Mouse (Mus musculus) CH12.LX (cell line): ENCODE results near the gene Pgm5. TPM values are rescaled to one million over a fixed set of nuclear protein-coding genes. Genes with fewer than 3 reads are reported as not detected.

Experiments
- DNase-seq: peaks from one replicate; pipeline ENCODE4 v3.0.0-alpha.2; 2013; ENCODE audit errors: extremely low read depth
- H3K27ac ChIP-seq: 2 replicates; pipeline ENCODE4 v1.5.1; 2012; ENCODE audit warnings: low read depth, mild to moderate bottlenecking, control low read depth, moderate library complexity; ENCODE audit not compliant: insufficient read depth
- H3K27me3 ChIP-seq: replicated peaks from 2 replicates; pipeline ENCODE3; 2012; ENCODE audit warnings: inconsistent platforms
- H3K36me3 ChIP-seq, 2 experiments: replicated peaks in 1 of 2; 2 replicates each; pipeline versions ENCODE3 to v1.6.1; 2012; ENCODE audit warnings: inconsistent platforms in 1 of 2, low read length in 1 of 2, mild to moderate bottlenecking in 1 of 2, mixed read lengths in 1 of 2, moderate library complexity in 1 of 2; ENCODE audit not compliant: control insufficient read depth in 1 of 2, insufficient read depth in 1 of 2
- H3K4me1 ChIP-seq, 2 experiments: 2 replicates each; pipeline ENCODE4 v1.6.1; 2012; ENCODE audit warnings: inconsistent platforms in 1 of 2, moderate library complexity in 1 of 2; ENCODE audit not compliant: insufficient read depth in 2 of 2, control insufficient read depth in 1 of 2
- H3K4me2 ChIP-seq: 2 replicates; pipeline ENCODE4 v1.6.1; 2012; ENCODE audit warnings: low read depth, mild to moderate bottlenecking, control low read depth; ENCODE audit not compliant: poor library complexity, insufficient read depth, severe bottlenecking
- H3K4me3 ChIP-seq, 3 experiments: fragments of 150-350 bp in 1 of 3; sonication (generic) in 1 of 3; replicated peaks in 1 of 3; 2 replicates each; pipeline versions ENCODE3 to v1.5.1; 2011 to 2012; ENCODE audit warnings: low read depth in 2 of 3, low read length in 2 of 3, mild to moderate bottlenecking in 2 of 3, moderate library complexity in 2 of 3, control low read depth in 1 of 3, improper control_type of control experiment in 1 of 3, inconsistent platforms in 1 of 3, mixed read lengths in 1 of 3; ENCODE audit not compliant: poor library complexity in 1 of 3
- H3K79me2 ChIP-seq: replicated peaks from 2 replicates; pipeline ENCODE4 v1.6.1; 2012; ENCODE audit warnings: mild to moderate bottlenecking, moderate library complexity; ENCODE audit not compliant: control insufficient read depth, poor library complexity, insufficient read depth, severe bottlenecking; ENCODE audit errors: extremely low read depth
- H3K9ac ChIP-seq: 2 replicates; pipeline ENCODE4 v1.6.1; 2012; ENCODE audit warnings: low read depth, mild to moderate bottlenecking, control low read depth, moderate library complexity; ENCODE audit not compliant: insufficient read depth
- H3K9me3 ChIP-seq: replicated peaks from 2 replicates; pipeline ENCODE3; 2012; ENCODE audit warnings: low read length, inconsistent platforms, mixed read lengths
- BHLHE40 ChIP-seq: IDR thresholded peaks from 2 replicates; pipeline ENCODE4 v1.6.1; 2011; ENCODE audit warnings: mild to moderate bottlenecking, low read depth, low read length, improper control_type of control experiment
- CHD1 ChIP-seq: IDR thresholded peaks from 2 replicates; pipeline ENCODE4 v1.6.1; 2012; ENCODE audit warnings: low read depth, low read length, improper control_type of control experiment, inconsistent platforms
- CTCF ChIP-seq, 2 experiments: IDR thresholded peaks in 1 of 2; conservative IDR thresholded peaks in 1 of 2; 2 replicates each; pipeline ENCODE4 v1.5.1; 2011 to 2012; ENCODE audit warnings: low read depth in 2 of 2, low read length in 2 of 2, improper control_type of control experiment in 1 of 2, inconsistent platforms in 1 of 2, mild to moderate bottlenecking in 1 of 2, moderate library complexity in 1 of 2
- ELF1 ChIP-seq: IDR thresholded peaks from 2 replicates; pipeline ENCODE4 v1.6.1; 2014; ENCODE audit warnings: low read depth, mild to moderate bottlenecking, inconsistent platforms, low read length, improper control_type of control experiment
- EP300 ChIP-seq: IDR thresholded peaks from 2 replicates; pipeline ENCODE4 v1.6.1; 2011; ENCODE audit warnings: low read length, improper control_type of control experiment
- GABPA ChIP-seq: IDR thresholded peaks from 2 replicates; pipeline ENCODE4 v1.6.1; 2012; ENCODE audit warnings: low read depth, low read length, improper control_type of control experiment, inconsistent platforms; ENCODE audit not compliant: insufficient replicate concordance
- JUND ChIP-seq: conservative IDR thresholded peaks from 2 replicates; pipeline ENCODE4 v1.6.1; 2011; ENCODE audit warnings: low read depth, low read length, improper control_type of control experiment
- MAFK ChIP-seq: IDR thresholded peaks from 2 replicates; pipeline ENCODE4 v1.6.1; 2011; ENCODE audit warnings: low read length, improper control_type of control experiment; ENCODE audit not compliant: insufficient replicate concordance
- MEF2A ChIP-seq: IDR thresholded peaks from 2 replicates; pipeline ENCODE4 v1.6.1; 2014; ENCODE audit warnings: low read depth, mild to moderate bottlenecking, inconsistent platforms, low read length, improper control_type of control experiment, borderline replicate concordance
- MXI1 ChIP-seq: IDR thresholded peaks from 2 replicates; pipeline ENCODE4 v1.6.1; 2011; ENCODE audit warnings: mild to moderate bottlenecking, low read depth, low read length, improper control_type of control experiment
- MYC ChIP-seq: IDR thresholded peaks from 2 replicates; pipeline ENCODE4 v1.6.1; 2011; ENCODE audit warnings: low read depth, mild to moderate bottlenecking, improper control_type of control experiment, low read length
- NELFE ChIP-seq: IDR thresholded peaks from 2 replicates; pipeline ENCODE4 v1.6.1; 2011; ENCODE audit warnings: low read depth, low read length, improper control_type of control experiment
- NRF1 ChIP-seq: IDR thresholded peaks from 2 replicates; pipeline ENCODE4 v1.6.1; 2014; ENCODE audit warnings: low read depth, mild to moderate bottlenecking, inconsistent platforms, low read length, improper control_type of control experiment, moderate library complexity
- PAX5 ChIP-seq: IDR thresholded peaks from 2 replicates; pipeline ENCODE4 v1.6.1; 2012; ENCODE audit warnings: low read length, inconsistent platforms, mixed read lengths
- POLR2A ChIP-seq: IDR thresholded peaks from 2 replicates; pipeline ENCODE4 v1.6.1; 2011; ENCODE audit warnings: low read depth, mild to moderate bottlenecking, improper control_type of control experiment, low read length
- POLR2AphosphoS2 ChIP-seq: IDR thresholded peaks from 2 replicates; pipeline ENCODE4 v1.6.1; 2011; ENCODE audit warnings: low read depth, low read length, improper control_type of control experiment
- RAD21 ChIP-seq: IDR thresholded peaks from 2 replicates; pipeline ENCODE4 v1.6.1; 2011; ENCODE audit warnings: low read depth, mild to moderate bottlenecking, low read length, improper control_type of control experiment, moderate library complexity
- SIN3A ChIP-seq: IDR thresholded peaks from 2 replicates; pipeline ENCODE4 v1.6.1; 2012; ENCODE audit warnings: low read length, improper control_type of control experiment, inconsistent platforms
- TBP ChIP-seq: conservative IDR thresholded peaks from 2 replicates; pipeline ENCODE4 v1.6.1; 2011; ENCODE audit warnings: low read depth, low read length, improper control_type of control experiment
- USF1 ChIP-seq: IDR thresholded peaks from 2 replicates; pipeline ENCODE4 v1.6.1; 2014; ENCODE audit warnings: low read depth, mild to moderate bottlenecking, inconsistent platforms, low read length, improper control_type of control experiment
- ZC3H11A ChIP-seq: IDR thresholded peaks from 2 replicates; pipeline ENCODE4 v1.6.1; 2012; ENCODE audit warnings: low read depth, mild to moderate bottlenecking, inconsistent platforms, low read length, improper control_type of control experiment
- dilution Hi-C: fragments of 300-500 bp; cut with MboI; formaldehyde crosslinking; loops from 2 replicates; pipeline ENCODE4 v1.14.3; 2020; ENCODE audit warnings: low sequenced_read_pairs; ENCODE audit not compliant: extremely low pct_unique_long_range_greater_than_20kb, extremely low pct_ligation_motif_present
- in situ Hi-C: fragments of 300-500 bp; cut with MboI; formaldehyde crosslinking; loops from 3 replicates; pipeline ENCODE4 v1.14.3; 2019; ENCODE audit warnings: low sequenced_read_pairs, low pct_ligation_motif_present, low pct_unique_long_range_greater_than_20kb, mixed read lengths
- polyA plus RNA-seq: library from polyadenylated mRNA; unstranded; fragments of >175 nt; gene quantifications from 2 replicates; pipeline ENCODE4 v1.2.1, GENCODE M21; 2012; ENCODE audit warnings: low read depth; ENCODE audit not compliant: insufficient read length
- total RNA-seq, 2 experiments: library from RNA; depleted of rRNA; stranded (reverse); fragments of 300-350 nt in 1 of 2; fragments of >200 nt in 1 of 2; gene quantifications; 2 replicates each; pipeline ENCODE4 v1.2.3; 2012 to 2014

Pgm5 gene
- total and polyA plus RNA-seq, 3 experiments, result not detected

DNA sequence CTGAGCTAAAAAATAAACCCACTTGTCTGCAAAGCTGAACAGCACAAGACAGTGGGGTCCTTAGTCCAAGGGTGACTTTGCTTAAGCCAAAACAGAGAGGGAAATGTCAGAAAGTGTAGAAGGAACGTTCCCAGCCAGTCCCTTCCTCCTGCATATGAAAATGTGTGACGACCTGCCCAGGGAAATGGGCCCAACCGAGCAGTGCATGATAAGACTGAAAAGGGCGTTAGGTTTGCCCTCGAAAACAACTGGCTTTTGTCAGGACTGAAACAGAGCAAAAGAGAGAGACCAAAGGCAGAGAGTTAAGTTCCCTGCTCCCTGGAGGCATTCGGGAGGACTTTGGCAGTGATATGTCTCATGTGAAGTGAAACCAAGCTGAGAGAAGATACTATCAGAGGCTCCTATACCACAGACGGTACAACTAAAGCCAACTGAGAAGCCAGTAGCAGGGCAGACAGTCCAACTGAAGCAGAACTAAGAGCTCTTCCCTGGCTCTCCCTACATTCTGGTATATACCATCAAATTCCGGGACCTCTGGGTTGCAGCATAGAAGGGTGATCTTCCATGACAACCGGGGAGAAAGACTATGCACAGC lies 68.0 kb downstream of the Pgm5 start:
- no peak overlapping the region for H3K27ac ChIP-seq
- H3K9me3 ChIP-seq, result no peaks in the 10 kb centered on the region
- no peaks in the 10 kb centered on the region for H3K36me3 ChIP-seq
- H3K4me2 ChIP-seq, result no peak overlapping the region
- dilution Hi-C loops (no loop called here), in situ Hi-C loops (no loop called here)
- H3K9ac ChIP-seq, result no peak overlapping the region
- no peaks in the 10 kb centered on the region for H3K79me2 ChIP-seq
- peaks cover 0 to 6% of the 10 kb centered on the region in 2 experiments; a peak in 1 of 4 replicates for H3K4me1 ChIP-seq
- no peaks in the 10 kb centered on the region for H3K27me3 ChIP-seq
- DNase-seq, result no peak
- no peak overlapping the region for H3K4me3 ChIP-seq
- TF ChIP-seq MEF2A (no peak), ELF1 (no peak), RAD21 (no peak), PAX5 (no peak), USF1 (no peak), CTCF (conservative IDR thresholded peaks at IDR 0.05 in 1 of 2, IDR thresholded peaks at IDR 0.05 in 1 of 2; ENCODE audit: low read depth in 2 of 2, low read length in 2 of 2) (no peak), CHD1 (no peak), MXI1 (no peak), BHLHE40 (no peak), NRF1 (no peak), POLR2AphosphoS2 (no peak), TBP (no peak), MYC (no peak), ZC3H11A (no peak), SIN3A (no peak), JUND (no peak), GABPA (no peak), EP300 (no peak)

DNA sequence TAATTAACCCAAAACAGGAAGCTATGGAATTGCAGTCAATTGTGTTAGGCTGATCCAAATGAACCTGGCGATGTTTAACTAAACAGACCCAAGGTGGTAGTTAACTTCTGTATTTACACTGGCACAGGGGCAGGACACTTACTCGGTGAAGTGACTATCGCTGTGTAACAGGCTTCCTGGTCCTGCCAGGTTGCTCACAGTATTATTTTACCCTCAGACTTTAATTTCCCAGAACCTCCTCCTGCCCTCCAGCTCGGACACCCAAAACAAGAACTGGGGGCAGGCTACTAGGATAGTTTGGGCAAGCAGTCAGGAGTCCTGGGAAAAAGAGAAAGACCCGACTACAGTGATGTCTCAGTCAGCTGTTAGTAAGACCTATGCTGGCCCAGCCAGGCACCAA lies 68.8 kb downstream of the Pgm5 start:
- Histone ChIP-seq H3K9me3 (no peaks in the 10 kb centered on the region), H3K4me2 (no peak overlapping the region)

More for the DNA sequence above, 68.8 kb downstream of the Pgm5 start:
- no peaks in the 10 kb centered on the region for H3K27me3 ChIP-seq
- no peak for TF ChIP-seq MAFK
- TF ChIP-seq JUND, result no peak
- TF ChIP-seq NELFE, result no peak
- no peak for TF ChIP-seq PAX5
- no peak for TF ChIP-seq MXI1
- TF ChIP-seq POLR2A, result no peak
- TF ChIP-seq, all 38 proteins: peak for 0
- H3K4me3 ChIP-seq, result no peak overlapping the region
- no peak overlapping the region for H3K27ac ChIP-seq
- H3K79me2 ChIP-seq, result no peaks in the 10 kb centered on the region
- peaks cover 0 to 6% of the 10 kb centered on the region in 2 experiments; a peak in 1 of 4 replicates for H3K4me1 ChIP-seq
- DNase-seq, result no peak
- dilution Hi-C loops, result no loop called here
- no peaks in the 10 kb centered on the region for H3K36me3 ChIP-seq
- in situ Hi-C loops, result no loop called here
- no peak overlapping the region for H3K9ac ChIP-seq
